Mouse (Mus musculus): ENCODE results near the gene Stag1.

Gene Stag1

DNA sequence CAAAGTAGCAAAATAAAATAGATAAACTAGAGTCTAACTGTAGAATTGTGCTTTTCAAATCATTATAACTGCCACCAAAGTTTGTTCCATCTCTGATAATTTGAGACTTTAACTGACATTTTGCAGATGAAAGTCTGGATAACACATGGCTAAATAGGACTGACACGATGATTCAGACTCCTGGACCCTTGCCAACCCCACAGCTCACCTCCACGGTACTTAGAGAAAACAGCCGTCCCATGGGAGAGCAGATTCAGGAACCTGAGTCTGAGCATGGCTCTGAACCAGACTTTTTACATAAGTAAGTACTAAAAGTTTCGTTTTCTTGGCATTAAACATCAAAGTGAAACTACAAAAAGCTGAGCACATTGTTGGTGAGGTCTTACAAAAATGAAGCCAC is 353.9 kb downstream of the Stag1 start:
- DNase-seq (ENCODE audit: low spot score in 2 of 2) = no peak

DNA sequence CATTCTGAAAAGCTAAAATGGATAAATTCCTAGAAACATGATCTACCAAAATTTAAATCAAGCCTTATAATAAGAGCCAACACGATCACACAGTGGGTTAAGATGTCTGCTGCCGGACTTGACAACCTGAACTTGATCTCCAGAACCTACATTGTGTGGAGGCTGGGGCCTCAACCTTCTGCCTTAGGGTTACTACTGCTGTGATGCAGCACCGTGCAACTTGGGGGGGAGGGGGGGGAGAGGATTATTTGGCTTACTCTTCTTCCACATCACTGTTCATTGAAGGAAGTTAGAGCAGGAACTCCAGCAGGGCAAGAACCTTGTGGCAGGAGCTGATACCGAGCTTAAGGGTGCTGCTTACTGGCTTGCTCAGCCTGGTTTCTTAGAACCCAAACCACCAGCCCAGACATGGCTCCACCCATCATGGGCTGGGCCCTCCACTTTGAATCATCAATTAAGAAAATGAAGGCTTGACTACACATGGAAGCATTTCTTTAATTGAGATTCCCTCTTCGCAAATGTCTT is 365.4 kb downstream of the Stag1 start:
- DNase-seq (ENCODE audit: low spot score in 2 of 2) = no peak

- DNase-seq (ENCODE audit: low spot score in 2 of 2) = no peak
Observed at GRCm38 (mm10) chr9:100963428-100963912, 365.9 kb downstream of the Stag1 start.

- DNase-seq (ENCODE audit: low spot score in 2 of 2) = no peak
Observed at GRCm38 (mm10) chr9:100964106-100964505, 366.5 kb downstream of the Stag1 start.

GRCm38 (mm10) chr9:100969461-100969860 is 371.9 kb downstream of the Stag1 start:
- DNase-seq (ENCODE audit: low spot score in 2 of 2) = no peak

DNA sequence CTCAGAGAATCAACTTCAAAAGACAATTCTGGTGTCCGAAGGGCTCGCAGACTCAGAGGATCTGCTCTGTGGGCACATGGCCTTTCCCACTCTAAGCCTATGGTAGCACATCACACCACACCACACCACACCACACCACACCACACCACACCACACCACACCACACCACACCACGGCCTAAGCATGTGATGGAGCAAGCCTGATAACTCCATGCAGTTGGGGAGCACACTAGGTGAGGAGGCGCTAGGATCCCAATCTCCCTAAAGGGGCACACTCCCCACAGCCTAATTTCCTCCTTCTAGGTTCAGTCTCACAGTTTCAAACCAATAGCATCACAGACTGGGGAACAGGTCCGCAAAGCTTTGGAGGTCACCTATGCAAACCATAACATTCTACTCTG is 381.1 kb downstream of the Stag1 start:
- no peak for DNase-seq (ENCODE audit: low spot score in 2 of 2)

GRCm38 (mm10) chr9:100979260-100979659 is 381.7 kb downstream of the Stag1 start:
- no peak for DNase-seq (ENCODE audit: low spot score in 2 of 2)

DNA sequence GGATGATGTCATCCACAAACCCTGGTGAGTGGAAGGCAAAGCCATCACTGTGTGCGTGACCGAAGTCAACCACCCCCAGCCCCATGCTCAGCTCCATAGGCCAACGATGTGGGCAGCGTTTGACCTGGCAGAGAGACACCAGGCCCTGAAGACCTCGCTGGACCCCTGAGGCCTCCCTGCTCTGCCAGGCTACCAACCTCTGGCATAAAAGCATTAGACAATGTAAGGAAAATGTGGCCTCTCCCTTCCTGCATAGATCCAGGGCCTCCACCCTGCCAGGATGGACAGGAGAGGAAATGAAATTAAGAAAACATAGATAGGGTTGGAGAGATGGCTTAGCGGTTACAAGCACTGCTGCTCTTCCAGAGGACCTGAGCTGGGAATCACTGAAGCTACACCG is 385.2 kb downstream of the Stag1 start:
- DNase-seq (ENCODE audit: low spot score in 2 of 2) = no peak

GRCm38 (mm10) chr9:100984381-100985310 is 387.0 kb downstream of the Stag1 start:
- no peak for DNase-seq (ENCODE audit: low spot score in 2 of 2)

- DNase-seq (ENCODE audit: low spot score in 2 of 2) = no peak
Observed at GRCm38 (mm10) chr9:100987006-100987405, 389.4 kb downstream of the Stag1 start.

DNA sequence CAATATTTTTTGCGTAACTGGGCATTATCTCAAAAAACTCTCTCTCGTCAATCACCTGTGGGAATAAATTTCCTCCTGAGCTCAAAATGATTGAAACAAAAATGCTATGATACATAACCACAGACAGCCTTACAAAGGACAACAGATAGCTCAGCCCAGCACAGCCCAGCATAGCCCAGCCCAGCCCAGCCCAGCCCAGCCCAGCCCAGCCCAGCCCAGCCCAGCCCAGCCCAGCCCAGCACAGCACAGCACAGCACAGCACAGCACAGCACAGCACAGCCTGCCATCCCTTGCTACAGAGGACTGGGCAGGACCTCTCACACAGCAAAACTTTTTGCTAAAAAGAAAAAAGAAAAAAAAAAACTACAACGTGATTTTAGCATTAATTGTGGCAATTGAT is 390.3 kb downstream of the Stag1 start:
- no peak for DNase-seq (ENCODE audit: low spot score in 2 of 2)

- DNase-seq (ENCODE audit: low spot score in 2 of 2) = no peak
Observed at GRCm38 (mm10) chr9:100990609-100991008, 393.0 kb downstream of the Stag1 start.

GRCm38 (mm10) chr9:100991321-100991720 is 393.7 kb downstream of the Stag1 start:
- DNase-seq (ENCODE audit: low spot score in 2 of 2) = no peak

GRCm38 (mm10) chr9:100992191-100992590 is 394.6 kb downstream of the Stag1 start:
- no peak for DNase-seq (ENCODE audit: low spot score in 2 of 2)

- no peak for DNase-seq (ENCODE audit: low spot score in 2 of 2)
Observed at GRCm38 (mm10) chr9:100993937-100994336, 396.3 kb downstream of the Stag1 start.

GRCm38 (mm10) chr9:100997138-100997537 is 399.5 kb downstream of the Stag1 start:
- DNase-seq (ENCODE audit: low spot score in 2 of 2) = no peak

DNA sequence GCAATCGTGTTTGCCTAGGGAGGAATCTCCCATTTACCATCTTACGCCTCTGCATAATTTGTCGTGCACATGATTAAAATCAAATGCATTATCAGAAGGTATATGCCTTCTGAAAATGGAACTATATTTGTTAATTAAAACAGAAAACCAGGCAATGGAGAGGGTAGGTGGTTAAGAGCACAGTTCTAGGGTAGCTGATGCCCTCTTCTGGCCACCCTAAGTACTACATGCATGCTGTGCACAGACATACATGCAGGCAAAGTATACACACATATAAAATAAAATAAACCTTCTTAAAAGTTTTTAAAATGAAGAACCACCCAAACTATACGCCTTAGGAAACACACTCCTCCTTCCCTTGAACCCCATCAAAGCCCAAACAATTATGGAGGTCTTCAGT is 404.5 kb downstream of the Stag1 start:
- no peak for DNase-seq (ENCODE audit: low spot score in 2 of 2)

DNA sequence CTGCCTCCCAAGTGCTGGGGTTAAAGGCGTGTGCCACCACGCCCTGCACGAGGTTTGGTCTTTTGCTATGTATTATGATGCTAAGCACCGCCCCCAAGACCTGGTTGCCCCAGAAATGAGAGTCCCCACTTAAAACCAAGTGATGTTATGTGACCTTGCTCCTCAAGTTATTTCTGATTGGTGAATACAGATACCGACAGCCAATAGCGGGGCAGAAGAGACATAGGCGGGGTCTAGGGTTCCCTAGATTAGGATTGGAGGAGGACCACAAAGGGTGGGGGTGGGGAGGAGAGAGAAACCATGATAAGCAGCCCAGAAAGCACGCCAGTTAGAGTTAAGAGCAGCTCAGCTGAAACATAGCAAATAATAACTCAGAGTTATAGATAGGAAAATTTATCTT is 405.2 kb downstream of the Stag1 start:
- DNase-seq (ENCODE audit: low spot score in 2 of 2) = no peak

DNA sequence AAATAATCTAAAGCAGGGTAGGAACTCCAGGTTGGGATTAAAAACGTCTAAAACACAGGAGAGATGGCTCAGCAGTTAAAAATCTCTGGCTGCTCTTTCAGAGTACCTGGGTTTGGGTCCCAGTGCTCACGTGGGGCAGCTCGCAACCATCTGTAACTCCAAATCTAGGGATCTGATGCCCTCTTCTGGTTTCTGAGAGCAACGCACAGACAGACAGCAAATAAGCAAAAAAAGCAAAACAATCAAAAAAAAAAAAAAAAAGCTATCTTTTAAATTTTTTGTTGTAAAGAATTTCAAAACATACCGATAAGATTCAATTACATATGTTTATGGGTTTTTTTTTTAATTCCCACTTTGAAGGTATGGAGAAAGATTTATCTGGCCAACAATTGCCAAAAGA is 405.7 kb downstream of the Stag1 start:
- no peak for DNase-seq (ENCODE audit: low spot score in 2 of 2)

- DNase-seq (ENCODE audit: low spot score in 2 of 2) = no peak
Observed at GRCm38 (mm10) chr9:101005866-101006265, 408.3 kb downstream of the Stag1 start.

Data from frontal cortex, postnatal 14 days (tissue).